Mouse (Mus musculus): Measurements from ENCODE around the gene Gm21992.

GRCm38 (mm10) chr19:4694346-4694745, 117.1 kb downstream of the Gm21992 start:
- TF ChIP-seq POLR2A (IDR thresholded peaks at IDR 0.05; ENCODE audit: low read depth, low read length) (no peak), CTCF (IDR thresholded peaks at IDR 0.05; ENCODE audit: borderline replicate concordance, insufficient read depth, low read length) (no peak)

Measured in embryonic fibroblast, embryonic 13.5 days (primary cell).